Mouse (Mus musculus) neural tube, embryonic 11.5 days (tissue): ENCODE measurements around the gene Bphl. TPM values are rescaled to one million over a fixed set of nuclear protein-coding genes. Genes with fewer than 3 reads are reported as not detected.

Source experiments
- ATAC-seq: fragments of 200-750 bp; cut with Nextera tagmentation; 2 replicates; pipeline ENCODE4 v1.8.0; 2017; ENCODE audit warnings: moderate number of reproducible peaks, mild to moderate bottlenecking, moderate TSS enrichment, moderate library complexity; ENCODE audit not compliant: insufficient read depth, low FRiP score, low TSS enrichment
- DNase-seq: peaks from one replicate; pipeline ENCODE4 v3.0.0-alpha.2; 2015; ENCODE audit warnings: low spot score
- H3K27ac ChIP-seq: fragments of 300-500 bp; sonication (generic); 2 replicates; pipeline ENCODE4 v1.5.1; 2014; ENCODE audit warnings: low read depth, mild to moderate bottlenecking, low read length
- H3K27me3 ChIP-seq: fragments of 300-500 bp; sonication (generic); 2 replicates; pipeline ENCODE4 v1.6.1; 2014; ENCODE audit warnings: mild to moderate bottlenecking, low read length, mixed read lengths; ENCODE audit not compliant: control insufficient read depth, insufficient read depth
- H3K36me3 ChIP-seq: fragments of 300-500 bp; sonication (generic); 2 replicates; pipeline ENCODE4 v1.6.1; 2014; ENCODE audit warnings: mild to moderate bottlenecking, low read length, moderate library complexity, mixed read lengths; ENCODE audit not compliant: control insufficient read depth, insufficient read depth
- H3K4me1 ChIP-seq: fragments of 300-500 bp; sonication (generic); 2 replicates; pipeline ENCODE4 v1.6.1; 2014; ENCODE audit warnings: low read length, mixed read lengths; ENCODE audit not compliant: control insufficient read depth, insufficient read depth
- H3K4me2 ChIP-seq: fragments of 300-500 bp; sonication (generic); 2 replicates; pipeline ENCODE4 v1.6.1; 2014; ENCODE audit warnings: low read depth, mild to moderate bottlenecking, moderate library complexity
- H3K4me3 ChIP-seq: fragments of 300-500 bp; sonication (generic); 2 replicates; pipeline ENCODE4 v1.5.1; 2014; ENCODE audit warnings: low read depth, low read length
- H3K9ac ChIP-seq: fragments of 300-500 bp; sonication (generic); 2 replicates; pipeline ENCODE4 v1.6.1; 2014; ENCODE audit warnings: mild to moderate bottlenecking, low read length
- H3K9me3 ChIP-seq: fragments of 300-500 bp; sonication (generic); 2 replicates; pipeline ENCODE4 v1.6.1; 2016; ENCODE audit warnings: low read length; ENCODE audit not compliant: control insufficient read depth
- WGBS: fragments of 180-500 bp; shearing (Covaris S2); extraction: QIAGEN DNeasy Blood & Tissue Kit; methylation state at CpG from one replicate; pipeline ENCODE4 v1.1.7; 2014; 5-methylcytosine and 5-hydroxymethylcytosine counted together
- polyA plus RNA-seq: library from polyadenylated mRNA; unstranded; fragments of >200 nt; fragmentation: Nextera tagmentation; extraction: Ambion mirVana; gene quantifications from 2 replicates; pipeline ENCODE4 v1.2.1, GENCODE M21; 2014

The Bphl gene
- polyA plus RNA-seq, 1 experiment from 2014 or later, result 26.5 TPM

DNA sequence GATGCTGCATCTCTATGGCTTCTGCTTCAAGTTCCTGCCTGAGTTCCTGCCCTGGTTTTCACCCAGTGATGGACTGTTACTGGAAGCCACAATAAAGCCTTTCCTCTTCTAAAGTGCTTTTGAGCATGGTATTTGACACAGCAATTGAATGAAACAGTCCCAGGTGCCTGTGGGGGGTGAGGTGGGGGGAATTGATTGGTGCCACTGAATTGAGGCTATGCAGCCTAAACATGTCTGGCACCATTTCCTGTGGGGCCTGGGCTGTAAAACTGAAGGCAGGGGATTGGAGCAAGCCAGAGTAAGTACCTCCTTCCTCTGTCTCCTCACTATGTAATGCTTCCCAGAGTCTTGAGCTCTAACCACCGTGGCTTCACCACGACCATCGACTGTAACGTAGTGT is 77.3 kb downstream of the Bphl start:
- H3K4me3 ChIP-seq, result no peak overlapping the region

DNA sequence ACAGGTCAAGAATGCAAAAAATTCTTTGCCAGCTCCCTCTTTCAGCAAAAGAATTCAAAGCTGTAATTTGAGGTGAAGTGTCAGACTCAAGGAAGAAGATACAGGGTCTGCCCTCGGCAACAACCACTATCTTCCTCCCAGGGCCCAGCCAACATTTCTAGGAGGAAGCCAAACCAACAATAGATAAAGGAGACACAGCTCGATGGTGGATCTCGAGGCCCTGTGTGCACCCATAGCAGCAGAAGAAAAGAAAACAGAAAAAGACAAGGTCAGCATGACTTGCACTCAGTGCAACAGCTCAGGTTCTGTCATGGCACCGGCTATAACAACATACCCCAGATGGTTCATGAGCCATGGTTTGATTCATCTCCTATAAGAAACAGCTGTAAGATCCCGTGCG is 79.1 kb downstream of the Bphl start:
- 71% methylated on average over 6 of the region's 6 CpGs for WGBS
- no peak for DNase-seq
- Histone ChIP-seq H3K27ac (no peak overlapping the region), H3K9me3 (no peaks in the 10 kb centered on the region), H3K4me3 (no peak overlapping the region), H3K4me2 (no peak overlapping the region), H3K4me1 (no peaks in the 10 kb centered on the region), H3K27me3 (no peaks in the 10 kb centered on the region), H3K36me3 (no peaks in the 10 kb centered on the region), H3K9ac (no peak overlapping the region)
- no peak for ATAC-seq

More for the DNA sequence above, 77.3 kb downstream of the Bphl start:
- Histone ChIP-seq H3K9me3 (no peaks in the 10 kb centered on the region), H3K4me1 (no peaks in the 10 kb centered on the region), H3K4me2 (no peak overlapping the region), H3K27ac (no peak overlapping the region), H3K36me3 (no peaks in the 10 kb centered on the region), H3K27me3 (no peaks in the 10 kb centered on the region), H3K9ac (no peak overlapping the region)
- 87% methylated on average over 4 of the region's 4 CpGs for WGBS
- ATAC-seq (no peak), DNase-seq (no peak)

- H3K9me3 ChIP-seq, result no peaks in the 10 kb centered on the region
- ATAC-seq (no peak), DNase-seq (no peak)
- peaks cover 2% of the 10 kb centered on the region; the same call in 1 of the 2 replicates for H3K36me3 ChIP-seq
- no peak overlapping the region for H3K4me2 ChIP-seq
- H3K9ac ChIP-seq, result no peak overlapping the region
- WGBS, result 83% methylated on average over 4 of the region's 4 CpGs
- no peaks in the 10 kb centered on the region for H3K27me3 ChIP-seq
- no peaks in the 10 kb centered on the region for H3K4me1 ChIP-seq
- no peak overlapping the region for H3K4me3 ChIP-seq
- no peak overlapping the region for H3K27ac ChIP-seq
These were observed 81.4 kb downstream of the Bphl start for GRCm38 (mm10) chr13:34118816-34119215.

DNA sequence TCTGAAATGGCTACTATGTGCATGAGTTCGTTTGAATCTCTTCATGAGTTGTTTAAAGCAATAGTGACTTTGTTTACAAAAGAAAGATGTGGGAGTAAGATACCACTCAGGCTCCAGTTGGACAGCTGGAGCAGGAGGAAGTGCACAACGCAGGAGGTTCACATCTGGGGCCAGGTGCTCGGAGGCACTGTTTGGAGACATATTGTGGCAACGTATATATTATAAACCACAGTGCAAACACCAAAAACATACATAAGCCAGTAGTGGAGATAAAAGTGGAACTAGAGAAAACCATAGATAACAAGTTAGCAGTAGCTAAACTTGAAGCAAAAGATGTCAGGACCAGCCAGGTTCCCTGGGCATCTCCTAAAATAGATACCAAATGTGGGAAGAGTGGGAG is 82.0 kb downstream of the Bphl start:
- 80% methylated on average over 4 of the region's 4 CpGs for WGBS
- H3K27ac ChIP-seq, result no peak overlapping the region
- H3K4me1 ChIP-seq, result 0 out of 2 replicates have a peak, but pooled peaks cover 3% of the 10 kb centered on the region
- no peaks in the 10 kb centered on the region for H3K27me3 ChIP-seq
- DNase-seq (no peak), ATAC-seq (no peak)
- no peak overlapping the region for H3K4me2 ChIP-seq
- no peak overlapping the region for H3K9ac ChIP-seq
- H3K9me3 ChIP-seq, result no peaks in the 10 kb centered on the region
- H3K4me3 ChIP-seq, result no peak overlapping the region
- H3K36me3 ChIP-seq, result peaks cover 3% of the 10 kb centered on the region; the same call in 1 of the 2 replicates

- Histone ChIP-seq H3K9me3 (no peaks in the 10 kb centered on the region), H3K36me3 (peaks cover 3% of the 10 kb centered on the region), H3K27ac (no peak overlapping the region), H3K9ac (no peak overlapping the region), H3K27me3 (no peaks in the 10 kb centered on the region), H3K4me1 (peaks cover 8% of the 10 kb centered on the region; the same call in 1 of the 2 replicates), H3K4me3 (no peak overlapping the region), H3K4me2 (no peak overlapping the region)
- ATAC-seq (no peak), DNase-seq (no peak)
- WGBS, result 95% methylated on average over 2 of the region's 2 CpGs
These were observed 83.1 kb downstream of the Bphl start for GRCm38 (mm10) chr13:34120536-34120935.

Other genes starting within 250 kb of the Bphl start
- gene Serpinb6e, start 194.2 kb upstream of the Bphl start, polyA plus RNA-seq, result not detected in 2 replicates
- 0.42 TPM in 1 of 2 replicates, not detected in the other for gene Serpinb6c, start 131.9 kb upstream of the Bphl start, polyA plus RNA-seq
- 21.9 and 22.8 TPM in 2 replicates for gene Nqo2, start 72.9 kb upstream of the Bphl start, polyA plus RNA-seq
- gene Ripk1, start 35.2 kb upstream of the Bphl start, polyA plus RNA-seq, result 8.2 and 9.0 TPM in 2 replicates
- 29.7 and 33.8 TPM in 2 replicates for gene Serpinb6a, start 34.8 kb upstream of the Bphl start, polyA plus RNA-seq
- gene Tubb2a, start 40.4 kb downstream of the Bphl start, polyA plus RNA-seq, result 454 and 539 TPM in 2 replicates
- gene Tubb2b, start 92.9 kb downstream of the Bphl start, polyA plus RNA-seq, result 322 and 344 TPM in 2 replicates
- 92.4 and 92.6 TPM in 2 replicates for gene Psmg4, start 125.4 kb downstream of the Bphl start, polyA plus RNA-seq